Mouse (Mus musculus) E14TG2a.4 (cell line): ENCODE results near the gene Spo11.

Source experiments
- CTCF ChIP-seq: conservative IDR thresholded peaks from 2 replicates; pipeline ENCODE4 v1.5.1; 2014; ENCODE audit warnings: low read length
- POU5F1 ChIP-seq: IDR thresholded peaks from 2 replicates; pipeline ENCODE4 v1.6.1; 2014; ENCODE audit warnings: low read length, borderline replicate concordance

DNA sequence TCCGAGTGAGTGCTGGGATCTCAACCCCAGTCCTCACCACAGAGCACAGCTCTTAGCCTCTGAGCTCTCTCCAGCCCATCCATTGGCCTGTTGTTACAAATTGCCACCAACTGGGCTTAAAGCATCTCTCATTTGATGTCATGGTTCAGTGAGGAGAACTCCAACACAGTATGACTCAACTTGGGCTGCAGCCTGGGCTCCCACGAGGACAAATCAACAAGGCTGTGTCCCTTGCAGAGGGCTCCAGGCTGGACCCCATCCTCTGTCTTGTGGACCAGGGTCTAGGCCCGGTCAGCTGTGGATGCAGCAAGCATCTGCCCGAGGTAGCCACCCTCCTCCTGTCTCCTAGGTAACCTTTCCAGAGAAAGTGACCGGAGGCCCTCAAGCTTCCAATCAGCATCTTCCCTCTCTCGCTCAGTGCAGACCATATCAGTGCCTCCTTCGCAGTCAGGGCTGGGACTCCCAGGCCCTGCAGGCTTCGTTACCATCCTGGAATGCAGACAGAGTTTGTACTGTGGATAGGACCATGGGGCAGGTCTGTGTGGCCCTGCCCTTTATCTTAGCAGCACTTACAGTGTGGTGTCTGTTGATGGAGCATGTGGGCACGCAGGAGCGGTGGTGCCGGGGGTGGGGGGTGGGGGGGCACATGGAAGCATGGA, 65.1 kb downstream of the Spo11 start:
- TF ChIP-seq CTCF (no peak), POU5F1 (no peak)
